Mouse (Mus musculus): ENCODE data around the gene Hyal3. TPM values are rescaled to one million over a fixed set of nuclear protein-coding genes. Genes with fewer than 3 reads are reported as not detected.
"Not testable (repeated sequence)": the region's sequence is repeated elsewhere in the genome, so short reads cannot be mapped to it uniquely, and the experiment has no call there.

Hyal3 gene
- polyA plus RNA-seq, 1 experiment from 2014 or later = 0.66 TPM

GRCm38 (mm10) chr9:107570016-107570415 lies 10.6 kb upstream of the Hyal3 start:
- Histone ChIP-seq H3K27me3 (ENCODE audit: control insufficient read depth, insufficient read depth, low read length) (no peaks in the 10 kb centered on the region), H3K27ac (replicated peaks; ENCODE audit: low read depth, low read length) (no peak overlapping the region), H3K9me3 (replicated peaks; ENCODE audit: control insufficient read depth, low read length) (no peaks in the 10 kb centered on the region), H3K4me1 (ENCODE audit: control insufficient read depth, insufficient read depth, low read length) (0 out of 2 replicates have a peak, but pooled peaks cover 6% of the 10 kb centered on the region), H3K36me3 (replicated peaks; ENCODE audit: control insufficient read depth, insufficient read depth, low read depth, low read length) (peaks cover 7% of the 10 kb centered on the region), H3K4me3 (ENCODE audit: low read depth, low read length) (peak overlapping the region; percentile 86), H3K9ac (replicated peaks; ENCODE audit: low read length) (peak overlapping the region; percentile 87), H3K4me2 (ENCODE audit: low read depth, low read length) (peak overlapping the region; percentile 51)
- DNase-seq (ENCODE audit: low spot score) = no peak
- WGBS = 50% methylated on average over 13 of the region's 13 CpGs
- no peak for ATAC-seq (replicated peaks; ENCODE audit: insufficient number of reproducible peaks, low FRiP score, low TSS enrichment, low read depth)

- Histone ChIP-seq H3K9me3 (replicated peaks; ENCODE audit: control insufficient read depth, low read length) (no peaks in the 10 kb centered on the region), H3K9ac (replicated peaks; ENCODE audit: low read length) (peak overlapping the region; percentile 87), H3K4me1 (ENCODE audit: control insufficient read depth, insufficient read depth, low read length) (0 out of 2 replicates have a peak, but pooled peaks cover 6% of the 10 kb centered on the region), H3K27me3 (ENCODE audit: control insufficient read depth, insufficient read depth, low read length) (no peaks in the 10 kb centered on the region), H3K4me2 (ENCODE audit: low read depth, low read length) (peak overlapping the region; percentile 51), H3K27ac (replicated peaks; ENCODE audit: low read depth, low read length) (no peak overlapping the region), H3K36me3 (replicated peaks; ENCODE audit: control insufficient read depth, insufficient read depth, low read depth, low read length) (peaks cover 7% of the 10 kb centered on the region), H3K4me3 (ENCODE audit: low read depth, low read length) (peak overlapping the region; percentile 86)
- no peak for ATAC-seq (replicated peaks; ENCODE audit: insufficient number of reproducible peaks, low FRiP score, low TSS enrichment, low read depth)
- WGBS = 94% methylated on average over 21 of the region's 21 CpGs
- no peak for DNase-seq (ENCODE audit: low spot score)
Measured at GRCm38 (mm10) chr9:107570845-107571244, 9.8 kb upstream of the Hyal3 start.

- Histone ChIP-seq H3K27me3 (ENCODE audit: control insufficient read depth, insufficient read depth, low read length) (no peaks in the 10 kb centered on the region), H3K36me3 (replicated peaks; ENCODE audit: control insufficient read depth, insufficient read depth, low read depth, low read length) (peaks cover 7% of the 10 kb centered on the region), H3K4me2 (ENCODE audit: low read depth, low read length) (no peak overlapping the region), H3K9me3 (replicated peaks; ENCODE audit: control insufficient read depth, low read length) (no peaks in the 10 kb centered on the region), H3K9ac (replicated peaks; ENCODE audit: low read length) (no peak overlapping the region), H3K4me3 (ENCODE audit: low read depth, low read length) (no peak overlapping the region; the same call in 1 of the 2 replicates), H3K4me1 (ENCODE audit: control insufficient read depth, insufficient read depth, low read length) (0 out of 2 replicates have a peak, but pooled peaks cover 6% of the 10 kb centered on the region), H3K27ac (replicated peaks; ENCODE audit: low read depth, low read length) (no peak overlapping the region)
- ATAC-seq (replicated peaks; ENCODE audit: insufficient number of reproducible peaks, low FRiP score, low TSS enrichment, low read depth) = no peak
- 92% methylated on average over 22 of the region's 22 CpGs for WGBS
- no peak for DNase-seq (ENCODE audit: low spot score)
Measured at GRCm38 (mm10) chr9:107571534-107572326, 8.9 kb upstream of the Hyal3 start.

- 90% methylated on average over 2 of the region's 2 CpGs for WGBS
- H3K9me3 ChIP-seq (replicated peaks; ENCODE audit: control insufficient read depth, low read length) = no peaks in the 10 kb centered on the region
- 0 out of 2 replicates have a peak, but pooled peaks cover 6% of the 10 kb centered on the region for H3K4me1 ChIP-seq (ENCODE audit: control insufficient read depth, insufficient read depth, low read length)
- no peak overlapping the region for H3K9ac ChIP-seq (replicated peaks; ENCODE audit: low read length)
- DNase-seq (ENCODE audit: low spot score) (no peak), ATAC-seq (replicated peaks; ENCODE audit: insufficient number of reproducible peaks, low FRiP score, low TSS enrichment, low read depth) (no peak)
- H3K4me3 ChIP-seq (ENCODE audit: low read depth, low read length) = no peak overlapping the region; the same call in 1 of the 2 replicates
- H3K4me2 ChIP-seq (ENCODE audit: low read depth, low read length) = no peak overlapping the region
- H3K27ac ChIP-seq (replicated peaks; ENCODE audit: low read depth, low read length) = no peak overlapping the region
- H3K27me3 ChIP-seq (ENCODE audit: control insufficient read depth, insufficient read depth, low read length) = no peaks in the 10 kb centered on the region
- peaks cover 7% of the 10 kb centered on the region for H3K36me3 ChIP-seq (replicated peaks; ENCODE audit: control insufficient read depth, insufficient read depth, low read depth, low read length)
Measured at GRCm38 (mm10) chr9:107572327-107572662, 8.3 kb upstream of the Hyal3 start.

GRCm38 (mm10) chr9:107573774-107574173 lies 6.8 kb upstream of the Hyal3 start:
- not testable (repeated sequence) for H3K36me3 ChIP-seq (replicated peaks; ENCODE audit: control insufficient read depth, insufficient read depth, low read depth, low read length); H3K27ac ChIP-seq (replicated peaks; ENCODE audit: low read depth, low read length); H3K27me3 ChIP-seq (ENCODE audit: control insufficient read depth, insufficient read depth, low read length); H3K9ac ChIP-seq (replicated peaks; ENCODE audit: low read length); H3K9me3 ChIP-seq (replicated peaks; ENCODE audit: control insufficient read depth, low read length); H3K4me1 ChIP-seq (ENCODE audit: control insufficient read depth, insufficient read depth, low read length); H3K4me2 ChIP-seq (ENCODE audit: low read depth, low read length); ATAC-seq (replicated peaks; ENCODE audit: insufficient number of reproducible peaks, low FRiP score, low TSS enrichment, low read depth); H3K4me3 ChIP-seq (ENCODE audit: low read depth, low read length); DNase-seq (ENCODE audit: low spot score)
- 83% methylated on average over 6 of the region's 6 CpGs for WGBS

- Histone ChIP-seq H3K27ac (replicated peaks; ENCODE audit: low read depth, low read length) (no peak overlapping the region), H3K4me1 (ENCODE audit: control insufficient read depth, insufficient read depth, low read length) (no peaks in the 10 kb centered on the region; the same call in 1 of the 2 replicates), H3K9ac (replicated peaks; ENCODE audit: low read length) (no peak overlapping the region), H3K27me3 (ENCODE audit: control insufficient read depth, insufficient read depth, low read length) (no peaks in the 10 kb centered on the region), H3K4me2 (ENCODE audit: low read depth, low read length) (no peak overlapping the region), H3K9me3 (replicated peaks; ENCODE audit: control insufficient read depth, low read length) (no peaks in the 10 kb centered on the region), H3K4me3 (ENCODE audit: low read depth, low read length) (no peak overlapping the region), H3K36me3 (replicated peaks; ENCODE audit: control insufficient read depth, insufficient read depth, low read depth, low read length) (peaks cover 7% of the 10 kb centered on the region)
- no peak for ATAC-seq (replicated peaks; ENCODE audit: insufficient number of reproducible peaks, low FRiP score, low TSS enrichment, low read depth)
- peak; percentile 44 for DNase-seq (ENCODE audit: low spot score)
- WGBS = 85% methylated on average over 14 of the region's 14 CpGs
Measured at GRCm38 (mm10) chr9:107575579-107576356, 4.8 kb upstream of the Hyal3 start.

- 19% methylated on average over 16 of the region's 16 CpGs for WGBS
- no peaks in the 10 kb centered on the region; the same call in 1 of the 2 replicates for H3K4me1 ChIP-seq (ENCODE audit: control insufficient read depth, insufficient read depth, low read length)
- peak within 1 kb of the TSS; percentile 53 for H3K27ac ChIP-seq (replicated peaks; ENCODE audit: low read depth, low read length)
- DNase-seq (ENCODE audit: low spot score) = peak; percentile 86
- ATAC-seq (replicated peaks; ENCODE audit: insufficient number of reproducible peaks, low FRiP score, low TSS enrichment, low read depth) = peak; percentile 64
- H3K4me2 ChIP-seq (ENCODE audit: low read depth, low read length) = peak within 1 kb of the TSS; percentile 65
- H3K9me3 ChIP-seq (replicated peaks; ENCODE audit: control insufficient read depth, low read length) = no peaks in the 10 kb centered on the region
- H3K9ac ChIP-seq (replicated peaks; ENCODE audit: low read length) = peak within 1 kb of the TSS; percentile 63
- H3K4me3 ChIP-seq (ENCODE audit: low read depth, low read length) = peak within 1 kb of the TSS; percentile 33
- H3K27me3 ChIP-seq (ENCODE audit: control insufficient read depth, insufficient read depth, low read length) = no peaks in the 10 kb centered on the region
- peaks cover 7% of the 10 kb centered on the region for H3K36me3 ChIP-seq (replicated peaks; ENCODE audit: control insufficient read depth, insufficient read depth, low read depth, low read length)
Measured at GRCm38 (mm10) chr9:107576357-107577107, 4.1 kb upstream of the Hyal3 start, which contains the start of gene Hyal1. Gene Hyal1, plus strand, starts transcription at chr9:107576927.
